Mouse (Mus musculus): Measurements from ENCODE around the gene Huwe1.

The Huwe1 gene

DNA sequence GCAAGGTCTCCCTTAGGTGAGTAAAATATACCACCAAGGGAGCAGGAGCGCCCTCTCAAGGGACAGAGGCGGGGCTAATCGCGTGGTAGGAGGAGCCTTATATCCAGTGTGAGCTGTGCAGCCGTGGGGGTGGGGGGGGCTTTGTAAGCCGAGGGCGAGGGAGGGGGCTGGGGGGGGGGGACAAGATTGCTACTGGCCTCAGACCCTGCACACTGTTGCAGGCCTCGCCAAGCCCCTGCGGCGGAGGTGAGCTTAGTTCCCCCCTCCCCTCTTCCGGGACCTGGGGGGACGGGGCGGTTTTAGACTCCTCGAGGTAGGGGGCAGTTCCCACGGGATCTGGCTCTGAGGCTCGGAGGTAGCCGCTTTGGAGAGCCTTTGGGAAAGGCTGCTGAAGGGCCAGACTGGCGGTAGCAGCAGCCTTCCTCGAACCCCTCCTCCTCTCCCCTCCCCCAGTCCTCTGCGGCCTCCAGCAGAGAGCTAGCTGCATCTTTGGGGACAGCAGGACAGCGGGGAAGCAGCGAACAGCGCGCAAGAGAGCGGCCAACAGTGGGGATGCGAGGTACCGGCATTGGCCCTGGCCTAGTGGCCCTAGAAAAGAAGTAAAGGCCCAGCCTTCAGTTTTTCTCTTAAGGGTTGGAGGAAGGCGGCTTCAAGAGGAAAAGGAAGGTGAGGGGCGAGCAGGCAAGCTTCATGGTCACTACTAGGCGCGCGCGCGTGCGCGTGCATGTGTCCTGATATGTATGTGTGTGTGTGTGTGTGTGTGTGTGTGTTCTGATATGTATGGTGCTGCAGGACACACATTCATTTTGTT, at the start of gene Huwe1:
Gene Huwe1 (plus strand): TSS at position 107 of the 811 bp plus-strand sequence.
- in situ Hi-C loops (cut with MboI; ENCODE audit: unreplicated experiment in 2 of 2): no loop called here

DNA sequence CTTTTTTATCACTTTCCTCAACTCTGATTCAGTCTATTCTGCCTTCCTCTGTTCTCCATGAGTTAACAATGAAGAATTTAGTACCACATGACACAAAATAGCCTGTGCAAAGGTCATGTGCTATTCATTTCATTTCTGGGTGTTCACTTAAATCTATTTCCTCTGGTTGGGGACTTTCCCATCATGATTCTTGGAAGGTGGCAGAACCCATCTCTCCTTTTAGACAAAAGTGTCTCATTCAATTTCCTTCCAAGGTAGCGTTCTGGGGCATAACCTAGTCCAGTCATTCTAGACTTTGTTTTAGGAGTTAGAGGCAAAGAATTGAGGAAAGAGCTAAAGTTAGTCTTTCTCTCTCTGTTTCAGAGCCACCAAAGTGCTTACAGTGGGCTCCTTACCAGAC, 20.3 kb upstream of the Huwe1 start:
- in situ Hi-C loops (cut with MboI; ENCODE audit: unreplicated experiment in 2 of 2): loop anchor here in 1 of 2 experiments (25.0 kb wide), 1 partner anchor 443 kb away; the partner anchor contains the start of gene Fam120c

DNA sequence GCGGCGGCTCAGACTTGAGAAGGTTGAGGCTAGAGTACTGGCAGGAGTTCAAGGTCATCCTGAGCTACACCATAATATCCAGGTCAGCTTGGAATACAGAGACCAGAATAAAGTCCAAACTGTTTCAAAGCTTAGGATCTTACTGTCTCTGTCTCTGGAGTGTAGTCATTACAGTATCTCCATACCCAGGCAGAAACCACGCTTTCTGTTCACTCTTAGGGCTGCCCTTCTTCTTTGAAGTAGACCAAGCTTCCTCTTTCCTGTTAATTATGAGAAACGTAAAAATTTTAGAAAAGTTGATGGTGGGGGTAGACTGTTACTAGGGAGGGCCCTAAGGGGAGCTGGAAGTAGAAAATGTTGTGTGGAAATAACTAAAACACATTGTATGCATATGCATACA, 17.7 kb upstream of the Huwe1 start:
- in situ Hi-C loops (cut with MboI; ENCODE audit: unreplicated experiment in 2 of 2): loop anchor here in 1 of 2 experiments (25.0 kb wide), 1 partner anchor 446 kb away; the partner anchor contains the start of gene Fam120c

- in situ Hi-C loops (cut with MboI; ENCODE audit: unreplicated experiment in 2 of 2): loop anchor here in 1 of 2 experiments (25.0 kb wide), 1 partner anchor 455 kb away; the partner anchor contains the start of gene Fam120c
These were observed 7.8 kb upstream of the Huwe1 start for GRCm38 (mm10) chrX:151792766-151793165.

- in situ Hi-C loops (cut with MboI; ENCODE audit: unreplicated experiment in 2 of 2): loop anchor here in 1 of 2 experiments (25.0 kb wide), 1 partner anchor 461 kb away; the partner anchor contains the start of gene Fam120c
These were observed 2.6 kb upstream of the Huwe1 start for GRCm38 (mm10) chrX:151797970-151798369.

DNA sequence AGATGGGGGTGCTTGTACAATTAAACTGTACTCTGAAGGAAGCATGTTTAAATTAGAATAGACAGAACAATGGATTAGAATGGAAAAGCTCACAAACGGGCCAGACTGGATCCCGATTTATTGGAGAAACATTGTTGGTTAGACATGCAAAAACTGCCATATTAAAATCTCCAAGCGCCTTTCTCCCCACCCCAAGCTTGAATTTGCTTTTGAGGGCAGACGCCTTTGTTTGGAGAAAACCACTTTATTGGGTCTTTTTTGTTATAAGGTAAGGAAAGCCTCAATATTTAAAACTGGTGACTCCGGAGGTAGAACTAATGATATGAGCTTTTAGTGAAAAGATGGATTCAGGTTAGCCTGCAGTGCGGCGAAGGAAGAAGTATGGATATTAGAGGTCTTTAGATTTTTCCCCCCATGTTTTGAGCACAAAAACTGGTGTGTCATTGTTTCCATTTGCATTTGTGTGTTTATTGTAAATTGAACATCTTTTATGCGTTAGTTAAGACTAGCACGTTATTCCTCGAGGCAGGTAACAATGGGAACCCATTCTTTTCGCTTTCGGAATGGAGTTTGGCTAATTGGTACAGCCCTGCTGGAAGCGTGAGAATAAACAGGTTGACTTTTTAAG, 1.8 kb downstream of the Huwe1 start:
- in situ Hi-C loops (cut with MboI; ENCODE audit: unreplicated experiment in 2 of 2): no loop called here

DNA sequence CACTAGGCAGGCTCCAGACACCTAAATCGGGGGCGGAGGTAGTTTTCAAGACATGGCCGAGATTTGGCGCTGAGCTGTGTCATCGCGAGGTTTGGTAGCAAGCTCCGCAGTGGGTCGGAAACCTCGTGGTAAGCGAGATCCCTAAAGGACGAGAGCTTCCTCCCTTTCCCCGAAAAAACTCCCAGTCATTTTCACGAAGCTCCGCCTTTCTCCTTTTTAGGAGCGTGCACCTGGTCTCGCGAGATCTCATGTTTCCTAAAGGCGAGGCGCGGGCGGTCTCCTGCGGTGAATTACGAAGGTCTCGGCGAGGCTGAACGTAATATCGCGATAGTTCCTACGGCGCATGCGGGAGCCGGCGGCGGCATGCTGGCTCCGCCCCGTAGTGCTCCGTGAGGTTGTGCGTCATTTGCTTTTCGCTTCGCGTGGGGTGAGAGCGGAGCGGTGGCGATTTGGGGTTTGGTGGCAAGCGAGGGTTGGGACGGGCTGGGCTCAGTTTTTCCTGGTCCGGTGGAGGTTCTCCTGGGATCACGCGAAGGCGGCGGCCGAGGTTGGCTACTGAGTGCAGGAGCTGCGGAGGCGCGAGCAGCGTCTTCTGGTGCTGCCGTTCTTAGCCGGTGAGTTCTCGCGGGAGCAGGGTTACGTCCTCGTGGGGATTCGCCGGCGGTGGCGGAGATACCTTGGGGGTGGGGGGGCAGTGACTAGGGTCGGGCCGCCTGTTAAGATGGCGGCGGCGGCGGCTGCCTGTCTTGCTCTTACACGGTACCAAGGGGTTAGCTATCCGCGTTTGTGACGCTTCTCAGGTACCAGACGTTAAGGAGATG, 2.6 kb downstream of the Huwe1 start:
- in situ Hi-C loops (cut with MboI; ENCODE audit: unreplicated experiment in 2 of 2): no loop called here

DNA sequence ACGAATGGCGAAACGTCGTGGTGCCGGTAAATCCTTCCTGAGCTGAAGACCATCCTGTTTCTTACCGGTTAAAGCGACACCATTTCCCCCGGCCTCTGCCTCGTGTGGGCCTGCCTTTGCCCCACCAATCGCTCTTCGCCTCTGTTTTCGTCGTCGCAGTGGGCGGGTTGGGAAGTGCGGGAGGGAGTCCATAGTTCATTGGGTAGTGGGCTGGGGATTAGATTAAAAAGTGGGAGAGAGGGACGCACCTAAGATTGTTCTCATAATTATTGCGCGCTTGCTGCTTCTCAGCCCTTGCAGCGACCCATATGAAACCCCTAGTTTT, 3.1 kb downstream of the Huwe1 start:
- in situ Hi-C loops (cut with MboI; ENCODE audit: unreplicated experiment in 2 of 2): no loop called here

GRCm38 (mm10) chrX:151804388-151804787, 3.8 kb downstream of the Huwe1 start:
- in situ Hi-C loops (cut with MboI; ENCODE audit: unreplicated experiment in 2 of 2): no loop called here

GRCm38 (mm10) chrX:151811481-151811880, 10.9 kb downstream of the Huwe1 start:
- in situ Hi-C loops (cut with MboI; ENCODE audit: unreplicated experiment in 2 of 2): no loop called here

DNA sequence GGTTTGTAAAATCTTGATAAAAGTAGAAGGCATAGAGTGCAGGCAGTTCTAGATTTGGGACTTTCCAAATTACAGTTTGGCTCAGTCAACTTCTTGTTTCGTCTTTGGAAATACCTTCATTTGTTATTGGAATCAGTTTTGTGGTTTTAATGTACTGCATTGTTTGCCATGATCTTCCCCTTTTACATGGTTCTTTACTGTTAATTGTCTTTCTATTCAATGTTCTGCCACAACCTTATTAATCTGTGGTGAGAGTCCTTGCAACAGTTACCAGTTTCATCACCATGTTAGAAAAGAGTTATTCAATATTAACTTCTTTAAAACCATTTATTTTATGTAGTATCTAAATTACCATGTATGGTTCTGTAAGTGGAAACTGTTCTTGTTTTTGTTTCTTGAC, 13.0 kb downstream of the Huwe1 start:
- in situ Hi-C loops (cut with MboI; ENCODE audit: unreplicated experiment in 2 of 2): no loop called here

GRCm38 (mm10) chrX:151817712-151818111, 17.1 kb downstream of the Huwe1 start:
- in situ Hi-C loops (cut with MboI; ENCODE audit: unreplicated experiment in 2 of 2): no loop called here

DNA sequence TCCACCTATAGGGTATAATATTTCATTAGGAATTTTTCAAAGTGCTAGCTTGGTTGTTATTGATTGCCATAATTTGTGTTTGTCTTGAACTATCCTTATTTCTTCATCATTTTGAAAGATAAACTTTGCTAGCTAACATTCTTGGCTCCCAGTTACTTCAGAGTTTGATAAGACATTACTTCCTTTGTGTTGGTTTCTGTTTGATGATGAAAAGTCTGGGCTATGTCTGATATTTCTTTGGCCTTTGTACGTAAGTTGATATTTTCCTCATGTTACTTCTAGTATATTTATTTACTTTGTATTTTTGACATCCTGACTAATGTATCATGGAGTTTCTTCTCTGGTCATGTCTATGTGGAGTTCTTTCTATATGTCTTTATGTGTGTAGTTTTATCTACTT, 28.4 kb downstream of the Huwe1 start:
- in situ Hi-C loops (cut with MboI; ENCODE audit: unreplicated experiment in 2 of 2): no loop called here

DNA sequence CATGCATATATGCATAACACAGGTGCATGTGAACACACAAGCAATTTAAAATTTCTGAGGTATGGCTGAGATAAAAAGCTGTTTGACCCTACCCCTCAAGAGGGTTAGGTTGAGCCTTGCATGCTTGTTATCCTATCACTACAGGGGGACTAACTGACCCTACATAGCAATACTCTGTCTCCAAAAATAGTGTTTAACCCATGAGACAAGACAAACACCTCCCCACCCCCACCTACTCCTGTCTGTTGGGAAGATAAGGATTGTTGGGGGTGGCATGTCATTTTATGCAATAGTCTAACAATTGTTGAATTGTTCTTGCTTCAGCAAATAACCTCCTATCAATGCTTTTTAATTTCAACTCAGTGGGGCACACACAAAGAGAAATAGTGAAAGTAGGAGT, 30.7 kb downstream of the Huwe1 start:
- in situ Hi-C loops (cut with MboI; ENCODE audit: unreplicated experiment in 2 of 2): no loop called here

DNA sequence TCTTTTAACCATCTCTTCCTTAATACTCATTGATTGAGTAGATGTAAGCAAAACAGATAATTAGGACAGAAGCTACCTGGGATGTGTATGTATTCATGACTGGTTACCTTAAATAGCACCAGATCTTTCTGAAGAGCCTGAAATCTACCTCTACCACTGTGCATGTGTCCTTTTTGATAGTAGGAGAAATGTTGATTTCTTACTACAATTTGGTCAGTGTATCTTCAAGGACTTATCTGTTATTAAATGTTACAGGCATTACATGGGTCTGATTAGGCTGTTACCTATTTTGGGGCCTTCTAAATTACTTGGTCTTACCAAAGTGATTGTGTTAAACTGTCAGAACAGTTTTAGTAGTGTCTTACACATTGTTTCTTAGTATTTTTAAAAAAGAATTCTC, 32.4 kb downstream of the Huwe1 start:
- in situ Hi-C loops (cut with MboI; ENCODE audit: unreplicated experiment in 2 of 2): no loop called here

- in situ Hi-C loops (cut with MboI; ENCODE audit: unreplicated experiment in 2 of 2): loop anchor here (10.0 to 25.0 kb wide), 3 partner anchors 45 to 872 kb away; no protein-coding TSS in a partner anchor
These were observed 58.8 kb downstream of the Huwe1 start for GRCm38 (mm10) chrX:151859436-151859835.

DNA sequence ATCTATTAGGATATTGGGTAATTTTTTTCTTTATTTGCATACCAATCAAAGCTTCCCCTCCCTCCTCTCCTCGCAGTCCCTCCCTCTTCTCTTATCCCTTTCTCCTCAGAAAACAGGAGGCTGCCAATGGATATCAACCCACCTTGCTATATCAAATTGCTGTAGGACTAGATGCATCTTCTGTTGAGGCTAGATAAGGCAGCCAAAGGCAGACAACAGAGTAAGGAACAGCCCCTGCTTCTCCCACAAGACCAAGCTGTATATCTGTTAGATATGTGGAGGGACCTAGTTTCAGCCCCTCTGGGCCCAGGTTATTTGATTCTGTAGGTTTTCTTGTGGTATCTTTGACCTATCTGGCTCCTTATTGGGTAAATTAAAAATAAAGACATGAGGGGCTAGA, 110.1 kb downstream of the Huwe1 start:
- in situ Hi-C loops (cut with MboI; ENCODE audit: unreplicated experiment in 2 of 2): loop anchor here in 1 of 2 experiments (25.0 kb wide), 2 partner anchors 127 to 923 kb away; no protein-coding TSS in a partner anchor

DNA sequence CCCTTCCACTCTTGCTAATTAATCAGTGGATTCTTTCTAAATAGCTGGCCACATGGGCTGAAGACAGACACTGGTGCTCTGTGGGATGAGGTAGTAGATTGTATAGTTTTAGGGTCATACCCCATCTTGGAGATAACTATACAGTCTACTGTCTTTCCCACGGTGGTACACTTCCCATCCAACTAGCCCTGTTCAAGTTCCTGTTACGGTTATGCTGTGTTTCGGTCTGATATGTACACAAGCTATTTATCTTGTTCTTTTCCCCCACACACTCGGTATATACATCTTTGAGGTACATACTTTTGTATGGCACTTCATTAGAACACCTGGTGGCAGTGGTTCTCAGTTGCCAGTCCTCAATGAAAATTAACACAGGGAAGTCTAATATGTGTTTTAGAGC, 111.7 kb downstream of the Huwe1 start:
- in situ Hi-C loops (cut with MboI; ENCODE audit: unreplicated experiment in 2 of 2): loop anchor here in 1 of 2 experiments (25.0 kb wide), 2 partner anchors 125 to 925 kb away; no protein-coding TSS in a partner anchor

DNA sequence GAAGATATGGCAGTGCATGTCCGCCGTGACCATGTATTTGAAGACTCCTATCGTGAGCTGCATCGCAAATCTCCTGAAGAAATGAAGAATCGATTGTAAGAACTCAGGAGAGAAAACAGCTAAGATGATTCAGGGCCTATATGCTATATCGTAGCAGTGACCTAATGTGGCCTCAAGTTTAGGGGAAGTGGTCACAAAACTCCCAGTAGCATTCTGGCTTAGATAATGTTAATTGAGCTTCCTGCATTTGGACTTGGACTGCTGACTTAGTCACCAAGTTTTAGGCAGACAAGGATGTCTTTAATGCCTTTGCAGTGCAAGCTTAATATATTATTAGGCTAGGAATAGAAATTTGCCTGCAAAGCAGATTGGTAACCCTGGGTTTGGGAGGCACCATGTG, 128.8 kb downstream of the Huwe1 start:
- in situ Hi-C loops (cut with MboI; ENCODE audit: unreplicated experiment in 2 of 2): loop anchor here (25.0 kb wide), 2 partner anchors 908 to 1417 kb away; no protein-coding TSS in a partner anchor

DNA sequence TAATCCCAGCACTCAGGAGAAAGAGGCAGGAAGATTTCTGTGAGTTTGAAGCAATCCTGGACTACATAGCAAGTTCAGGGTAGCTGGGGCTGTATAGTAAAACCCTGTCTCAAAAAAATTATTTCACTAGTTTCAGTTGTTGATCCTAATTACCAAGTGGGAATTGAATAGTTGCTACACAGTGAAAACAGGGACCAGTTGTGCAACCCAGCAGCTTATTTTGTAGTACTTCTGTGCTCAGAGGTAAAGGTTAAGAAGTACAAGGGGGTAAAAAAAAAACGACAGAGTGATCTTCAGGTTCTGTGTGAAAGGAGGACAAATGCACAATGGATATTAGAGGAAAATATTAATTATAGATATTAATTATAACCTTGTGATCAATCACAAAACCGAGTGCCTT, 138.2 kb downstream of the Huwe1 start:
- in situ Hi-C loops (cut with MboI; ENCODE audit: unreplicated experiment in 2 of 2): loop anchor here (25.0 kb wide), 2 partner anchors 898 to 1427 kb away; no protein-coding TSS in a partner anchor

- in situ Hi-C loops (cut with MboI; ENCODE audit: unreplicated experiment in 2 of 2): loop anchor here (10.0 to 25.0 kb wide), 3 partner anchors 868 to 1435 kb away; no protein-coding TSS in a partner anchor
These were observed 146.4 kb downstream of the Huwe1 start for GRCm38 (mm10) chrX:151946986-151947385.

Measured in v-Abl transformed pro-B cells (cell line).